Comparison of ENCODE assay signal across 12 mouse cellular contexts in genomic region chr5:116538491-116538890, GRCm38 (mm10). TPM values are rescaled to one million over a fixed set of nuclear protein-coding genes. Genes with fewer than 3 reads are reported as not detected.
DNase-seq lines count a peak whose midpoint lies in the region; ATAC-seq and TF ChIP-seq lines count a peak whose summit lies in the region.
"Had no signal": no experiment of that assay in that cellular context is flagged by ENCODE, and none has a peak within 500 bp of the region (broad histone marks: within the 10 kb centered on the region; RNA-seq: fewer than 3 reads in every experiment).

No protein-coding gene starts in this region.

- no peaks in the 10 kb centered on the region for H3K36me3 ChIP-seq in kidney, postnatal 0 days (ENCODE audit: insufficient read depth, low read length)
- peaks cover 3% of the 10 kb centered on the region; the same call in 1 of the 2 replicates for H3K36me3 ChIP-seq in neural tube, embryonic 13.5 days
- H3K36me3 ChIP-seq: heart, embryonic 15.5 days; intestine, embryonic 15.5 days; lung, embryonic 15.5 days had no signal

- H3K9me3 ChIP-seq in kidney, postnatal 0 days (replicated peaks; ENCODE audit: low read length), result no peaks in the 10 kb centered on the region
- no peaks in the 10 kb centered on the region for H3K9me3 ChIP-seq in neural tube, embryonic 13.5 days
- H3K9me3 ChIP-seq: heart, embryonic 15.5 days; intestine, embryonic 15.5 days; lung, embryonic 15.5 days had no signal

- WGBS in cerebellum, adult 2 months, result 43% methylated on average over 3 of the region's 3 CpGs
- WGBS in kidney, postnatal 0 days, result 57% methylated on average over 3 of the region's 3 CpGs
- WGBS in neural tube, embryonic 13.5 days, result 36% methylated on average over 2 of the region's 3 CpGs

- peaks cover 7% of the 10 kb centered on the region for H3K4me1 ChIP-seq in cerebellum, adult 2 months (ENCODE audit: control insufficient read depth, insufficient read depth, low read length)
- H3K4me1 ChIP-seq in kidney, postnatal 0 days (replicated peaks; ENCODE audit: insufficient read depth, low read length), result no peaks in the 10 kb centered on the region
- H3K4me1 ChIP-seq in neural tube, embryonic 13.5 days (replicated peaks), result peaks cover 17% of the 10 kb centered on the region
- H3K4me1 ChIP-seq: intestine, embryonic 15.5 days; lung, embryonic 15.5 days had no signal

- H3K4me3 ChIP-seq in cerebellum, adult 2 months (replicated peaks; ENCODE audit: insufficient read depth, low read depth, low read length), result no peak overlapping the region
- no peak overlapping the region for H3K4me3 ChIP-seq in kidney, postnatal 0 days (replicated peaks; ENCODE audit: low read depth, low read length)
- H3K4me3 ChIP-seq in neural tube, embryonic 13.5 days, result no peak overlapping the region
- H3K4me3 ChIP-seq: heart, embryonic 15.5 days; intestine, embryonic 15.5 days; lung, embryonic 15.5 days had no signal

- DNase-seq in cerebellum, adult 2 months, result no peak
- no peak for DNase-seq in cerebellum, adult 18-20 months
- no peak for DNase-seq in kidney, postnatal 0 days (ENCODE audit: low spot score)
- DNase-seq in kidney, postnatal 25 days, result no peak
- no peak for DNase-seq in neural tube, embryonic 10.5 days (ENCODE audit: extremely low spot score, low spot score)
- DNase-seq in urinary bladder, adult 2 months (ENCODE audit: low spot score), result no peak
- DNase-seq in spleen, postnatal 36 days (ENCODE audit: low spot score in 2 of 2), result no peak
- DNase-seq: spleen, adult 18-20 months had no signal

- TF ChIP-seq POLR2A in cerebellum, adult 2 months (IDR thresholded peaks at IDR 0.05; ENCODE audit: borderline replicate concordance, insufficient read depth, low read length), result no peak

- no peak for ATAC-seq in kidney, postnatal 0 days (replicated peaks; ENCODE audit: low FRiP score, low read depth)
- no peak for ATAC-seq in neural tube, embryonic 13.5 days (ENCODE audit: low read depth)
- ATAC-seq: intestine, embryonic 15.5 days had no signal

- H3K4me2 ChIP-seq in kidney, postnatal 0 days (ENCODE audit: low read length), result no peak overlapping the region
- no peak overlapping the region for H3K4me2 ChIP-seq in neural tube, embryonic 13.5 days
- H3K4me2 ChIP-seq: heart, embryonic 15.5 days; intestine, embryonic 15.5 days; lung, embryonic 15.5 days had no signal

- H3K27ac ChIP-seq in cerebellum, adult 2 months (ENCODE audit: insufficient read depth, low read length), result no peak overlapping the region
- no peak overlapping the region for H3K27ac ChIP-seq in kidney, postnatal 0 days
- H3K27ac ChIP-seq in neural tube, embryonic 13.5 days (replicated peaks), result 0 out of 2 replicates have a peak overlapping the region, but pooled peaks have one; percentile 68
- H3K27ac ChIP-seq: heart, embryonic 15.5 days; intestine, embryonic 15.5 days; lung, embryonic 15.5 days had no signal

- no peaks in the 10 kb centered on the region for H3K27me3 ChIP-seq in cerebellum, adult 2 months (ENCODE audit: control insufficient read depth, insufficient read depth, low read length)
- no peaks in the 10 kb centered on the region for H3K27me3 ChIP-seq in kidney, postnatal 0 days (ENCODE audit: insufficient read depth, low read length)
- H3K27me3 ChIP-seq in neural tube, embryonic 13.5 days, result no peaks in the 10 kb centered on the region
- H3K27me3 ChIP-seq: heart, embryonic 15.5 days; intestine, embryonic 15.5 days; lung, embryonic 15.5 days had no signal

- TF ChIP-seq CTCF in cerebellum, adult 2 months (IDR thresholded peaks at IDR 0.05; ENCODE audit: borderline replicate concordance, insufficient read depth, low read depth, low read length), result peak; percentile 48; the same call in 1 of the 2 replicates
- TF ChIP-seq CTCF in kidney, postnatal 0 days (IDR thresholded peaks at IDR 0.05; ENCODE audit: low read depth), result peak; percentile 30; the same call in 1 of the 2 replicates

- no peak overlapping the region for H3K9ac ChIP-seq in kidney, postnatal 0 days (ENCODE audit: low read depth, low read length)
- no peak overlapping the region for H3K9ac ChIP-seq in neural tube, embryonic 13.5 days
- H3K9ac ChIP-seq: heart, embryonic 15.5 days; intestine, embryonic 15.5 days; lung, embryonic 15.5 days had no signal

RNA-seq across cellular contexts. Expression of gene Srrm4, which starts 53.1 kb away (rescaled TPM):
- 29.6 and 30.0 TPM in 2 replicates for polyA plus RNA-seq in cerebellum, adult 2 months (2012; rRNA removed)
- 0.11 and 0.33 TPM in 2 replicates for polyA plus RNA-seq in kidney, postnatal 0 days (2015; fragmentation: Nextera tagmentation; extraction: Ambion mirVana)
- 19.2 and 19.9 TPM in 2 replicates for polyA plus RNA-seq in neural tube, embryonic 13.5 days (2015; fragmentation: Nextera tagmentation; extraction: Ambion mirVana)
- polyA plus RNA-seq in urinary bladder, adult 2 months (2012; rRNA removed), result 0.38 and 0.44 TPM in 2 replicates

Comparison
In these comparisons a context has a peak if more than half of its experiments do, and no peak if none do; other contexts are left out.
1. RNA of gene Srrm4, which starts 53.1 kb away (polyA plus RNA-seq): 29.6 to 30.0 TPM in cerebellum, adult 2 months and 19.2 to 19.9 TPM in neural tube, embryonic 13.5 days; 0.38 to 0.44 TPM in urinary bladder, adult 2 months and 0.11 to 0.33 TPM in kidney, postnatal 0 days; every median in the first group is over 10 times any median in the second.